Mouse (Mus musculus) urinary bladder, postnatal 10 days (tissue): ENCODE data around the gene Smox.

ENCODE experiments used
- DNase-seq: peaks from one replicate; pipeline ENCODE4 v3.0.0; 2022; ENCODE audit warnings: low spot score

Gene Smox

DNA sequence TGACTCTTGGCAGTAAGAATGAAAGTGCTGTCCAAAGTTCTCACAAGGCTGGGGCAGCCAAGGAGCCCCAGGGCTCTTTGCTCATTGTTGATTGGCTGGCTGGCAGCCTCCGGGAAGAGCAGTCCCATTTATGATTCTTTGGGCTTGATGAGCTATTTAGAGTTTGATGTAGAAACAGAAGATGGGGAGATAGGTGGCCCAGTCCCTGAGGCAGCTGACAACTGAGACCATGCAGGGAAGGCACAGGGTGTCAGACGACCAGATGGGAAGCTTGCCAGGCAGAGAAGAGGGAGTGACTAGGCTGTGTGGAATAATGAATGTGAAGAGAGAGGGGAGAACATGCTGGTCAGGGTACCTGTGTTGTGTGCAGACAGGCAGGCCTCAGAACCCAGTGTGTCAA is 22.2 kb downstream of the Smox start:
- DNase-seq = no peak

DNA sequence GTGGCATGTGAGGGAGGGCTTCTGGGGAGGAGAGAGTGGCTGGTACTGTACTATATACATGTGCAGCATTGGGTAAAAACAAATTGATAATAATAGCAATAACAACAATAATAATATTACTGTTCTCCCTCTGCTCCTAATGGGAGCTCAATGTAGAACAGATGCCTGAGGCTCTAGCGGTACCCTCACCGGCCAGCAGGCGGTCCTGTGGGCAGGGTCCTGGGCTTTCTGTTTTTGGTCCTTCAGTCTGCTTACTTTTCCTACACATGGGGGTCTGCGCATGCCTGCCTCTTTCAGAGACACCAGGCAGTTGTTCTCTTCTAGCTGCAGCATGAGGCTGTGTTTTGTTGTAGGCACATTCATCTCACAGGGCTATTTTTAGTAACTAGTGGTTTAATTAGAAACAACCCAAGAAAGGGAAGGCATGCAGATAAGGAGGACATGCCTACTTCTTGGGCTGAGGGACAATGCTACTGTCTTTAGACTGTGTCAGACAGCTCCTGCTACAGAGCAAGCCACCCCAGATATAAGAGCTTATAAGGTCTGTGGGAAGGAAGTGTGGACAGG is 22.8 kb downstream of the Smox start:
- no peak for DNase-seq

DNA sequence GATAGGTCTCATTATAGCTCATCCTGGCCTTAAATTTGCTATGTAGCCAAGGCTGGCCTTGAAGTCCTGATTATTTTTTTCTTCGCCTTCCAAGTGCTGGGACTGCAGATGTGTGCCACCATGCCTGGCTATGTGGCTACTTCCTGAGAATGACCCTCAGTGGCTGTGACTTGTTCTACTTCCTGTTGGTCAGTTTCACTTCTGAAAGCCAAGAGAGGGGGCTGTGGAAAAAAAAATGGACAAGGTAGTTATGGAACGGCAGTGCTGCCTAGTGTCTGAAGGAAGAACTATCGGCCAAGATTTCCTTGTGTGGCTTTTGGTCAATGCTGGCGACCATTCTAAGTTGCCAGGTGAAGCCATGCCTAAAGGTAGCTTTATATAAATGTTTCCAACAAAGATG is 26.3 kb downstream of the Smox start:
- no peak for DNase-seq

DNA sequence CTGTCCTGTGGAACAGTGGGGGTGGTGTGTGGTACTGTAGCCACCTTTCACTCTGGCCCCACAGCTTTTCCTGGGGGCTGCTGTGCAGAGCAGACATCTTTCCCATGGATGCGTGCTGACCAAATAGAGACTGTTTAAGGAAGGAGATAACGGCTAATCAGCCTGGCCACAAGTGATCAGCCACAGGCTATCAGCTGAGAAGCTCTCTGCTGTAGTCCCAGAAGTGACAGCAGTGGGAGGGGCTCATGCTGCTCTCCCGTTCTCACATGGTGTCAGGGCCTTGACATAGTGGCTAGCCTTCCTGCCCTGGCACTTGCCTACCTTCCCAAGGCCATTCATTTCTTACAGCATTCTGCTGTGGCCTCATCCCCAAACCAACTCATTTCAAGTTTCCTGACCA is 27.5 kb downstream of the Smox start:
- no peak for DNase-seq

DNA sequence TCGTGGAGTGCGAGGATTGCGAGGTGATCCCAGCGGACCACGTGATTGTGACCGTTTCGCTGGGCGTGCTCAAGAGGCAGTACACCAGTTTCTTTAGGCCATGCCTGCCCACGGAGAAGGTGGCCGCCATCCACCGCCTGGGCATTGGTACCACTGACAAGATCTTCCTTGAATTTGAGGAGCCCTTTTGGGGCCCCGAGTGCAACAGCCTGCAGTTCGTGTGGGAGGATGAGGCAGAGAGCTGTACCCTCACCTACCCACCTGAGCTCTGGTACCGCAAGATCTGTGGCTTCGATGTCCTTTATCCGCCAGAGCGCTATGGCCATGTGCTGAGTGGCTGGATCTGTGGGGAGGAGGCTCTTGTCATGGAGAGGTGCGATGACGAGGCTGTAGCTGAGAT is 29.4 kb downstream of the Smox start:
- no peak for DNase-seq

DNA sequence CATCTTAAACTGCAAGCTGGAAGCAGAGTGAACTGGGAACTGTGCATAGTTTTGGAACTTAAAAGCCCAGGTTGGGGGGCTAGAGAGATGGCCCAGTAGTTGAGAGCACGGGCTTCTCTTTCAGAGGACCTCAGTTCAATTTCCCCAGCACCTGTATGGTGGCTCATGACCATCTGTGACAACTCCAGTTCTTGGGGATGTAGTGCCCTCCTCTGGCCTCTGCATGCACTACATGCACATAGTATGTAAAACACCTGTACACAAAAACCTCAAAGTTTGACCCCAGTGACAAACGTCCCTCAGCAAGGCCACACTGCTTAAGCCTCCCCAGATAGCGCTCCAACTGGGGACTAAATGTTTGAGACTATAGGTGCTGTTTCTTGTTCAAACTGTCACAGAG is 35.8 kb downstream of the Smox start:
- no peak for DNase-seq

DNA sequence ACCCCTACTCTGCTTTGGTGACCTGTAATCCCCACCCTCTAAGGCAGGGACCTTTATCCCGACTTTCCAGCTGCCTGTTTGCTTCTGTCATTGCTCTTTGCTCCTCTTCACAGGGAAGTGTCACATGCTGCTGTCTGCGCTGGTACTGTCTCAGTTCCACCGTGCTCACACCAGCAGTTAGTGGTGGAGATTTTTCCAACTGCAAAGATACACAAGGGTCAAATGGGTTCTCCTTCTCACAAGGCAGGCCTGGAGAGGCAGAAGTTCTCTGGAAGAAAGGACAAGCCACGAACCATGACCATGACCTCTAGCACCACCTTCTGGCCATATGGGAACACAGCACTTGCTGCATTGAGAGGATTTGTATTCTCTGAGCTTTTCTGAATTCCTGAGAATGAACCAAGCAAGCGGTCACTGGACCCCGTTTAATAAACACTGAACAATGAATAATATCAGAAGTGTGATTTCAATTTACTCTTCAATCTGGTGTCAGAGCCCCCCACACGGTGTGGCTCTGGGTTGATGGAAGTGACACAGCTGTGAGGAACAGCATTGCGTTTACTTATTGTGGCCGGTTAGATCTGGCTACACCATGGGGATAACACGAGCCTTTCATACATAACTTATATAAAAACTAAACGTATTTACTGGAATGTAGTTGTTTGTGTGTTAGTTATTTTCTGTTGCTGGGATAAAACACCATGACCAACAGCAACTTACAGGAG is 38.8 kb downstream of the Smox start:
- no peak for DNase-seq

DNA sequence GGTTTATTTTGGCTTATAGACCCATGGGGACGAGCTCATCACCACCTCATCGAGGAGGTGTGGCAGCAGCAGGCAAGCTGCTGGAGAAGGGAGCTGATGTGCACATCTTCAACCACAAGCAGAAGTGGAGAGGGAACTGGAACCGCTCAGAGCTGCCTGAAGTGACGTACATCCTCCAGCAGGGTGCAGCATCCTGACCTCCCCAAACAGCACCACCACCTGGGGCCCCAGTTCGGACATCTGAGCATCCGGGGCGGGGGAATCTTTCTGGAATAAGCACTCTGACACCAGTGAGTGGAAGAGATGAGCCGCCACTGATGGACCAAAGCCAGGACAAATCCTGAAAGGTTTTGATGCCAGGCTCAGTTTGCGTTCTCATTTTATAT is 39.3 kb downstream of the Smox start:
- DNase-seq = no peak

DNA sequence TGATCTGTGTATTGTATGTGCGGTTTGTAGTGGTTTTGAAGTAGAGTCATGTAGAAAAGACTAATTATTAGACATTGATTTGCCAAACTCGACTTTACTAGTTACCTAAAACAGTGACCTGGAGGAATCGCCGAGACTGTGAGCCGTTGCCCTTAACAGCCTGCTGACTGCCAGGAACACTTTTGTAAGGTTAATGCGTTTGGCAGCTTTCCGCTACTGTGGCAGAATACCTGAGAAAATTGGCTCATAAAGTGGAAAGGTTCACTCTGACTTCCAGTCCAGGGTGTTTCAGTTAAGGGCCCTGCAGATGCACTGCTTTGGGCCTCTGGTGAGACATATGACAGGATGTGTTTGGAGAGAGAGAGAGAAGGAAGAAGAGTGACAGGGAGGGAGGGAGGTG is 40.0 kb downstream of the Smox start:
- DNase-seq = no peak

DNA sequence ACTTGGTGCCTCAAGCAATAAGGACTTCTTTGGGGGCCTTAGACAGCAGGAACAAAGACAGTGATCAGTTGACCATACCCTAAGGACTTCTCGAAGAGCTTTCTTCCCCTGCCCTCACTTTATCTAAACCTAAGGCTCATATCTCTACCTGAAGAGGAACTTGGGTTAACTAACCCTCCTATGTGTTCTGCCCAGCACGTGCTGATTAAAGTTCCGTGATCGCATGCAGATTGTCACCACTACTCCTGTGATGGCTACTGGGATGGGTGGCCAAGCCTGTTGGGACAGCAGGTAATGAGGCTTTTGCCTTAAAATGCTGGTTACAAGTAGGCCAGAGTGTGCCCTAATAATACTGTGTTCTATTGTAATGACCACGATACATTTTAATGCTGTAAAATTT is 43.9 kb downstream of the Smox start:
- DNase-seq = no peak

DNA sequence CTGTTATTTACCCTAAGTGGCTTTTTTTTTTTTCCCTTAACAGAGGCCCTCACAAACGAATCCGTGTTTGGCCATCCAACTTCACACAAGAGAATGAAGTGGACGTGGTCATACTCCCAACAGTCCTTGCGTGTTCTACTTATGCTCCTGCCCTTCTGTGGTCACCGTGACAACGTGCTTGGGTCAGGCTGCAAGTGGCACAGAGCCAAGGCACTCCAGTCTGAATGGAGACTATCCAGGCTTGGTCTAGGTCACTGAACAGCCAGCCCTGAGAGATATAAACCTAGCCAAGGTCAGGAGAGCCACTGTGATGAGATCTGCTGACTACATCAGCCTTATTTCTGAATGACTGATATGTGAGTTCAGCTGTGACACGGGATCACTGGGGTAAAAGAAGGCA is 47.0 kb downstream of the Smox start:
- DNase-seq = no peak

DNA sequence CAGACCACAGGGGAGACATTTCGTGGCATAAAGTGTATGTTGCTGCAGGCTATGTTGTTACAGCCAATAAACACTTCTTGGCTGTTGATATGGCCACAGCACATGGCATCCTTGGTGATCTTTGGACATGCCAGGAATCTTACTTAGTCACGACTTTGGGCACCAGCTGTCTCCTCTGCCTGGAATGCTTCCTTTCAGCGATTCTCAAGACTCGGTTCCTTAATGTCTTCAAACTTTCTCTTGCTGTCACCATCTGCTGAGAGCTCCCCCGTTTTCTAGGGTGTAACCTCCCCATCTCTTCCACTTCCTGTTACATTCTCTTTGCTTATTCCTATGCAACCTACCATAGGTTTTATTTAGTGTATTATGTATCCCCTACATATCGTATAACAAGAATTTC is 48.5 kb downstream of the Smox start:
- DNase-seq = no peak

DNA sequence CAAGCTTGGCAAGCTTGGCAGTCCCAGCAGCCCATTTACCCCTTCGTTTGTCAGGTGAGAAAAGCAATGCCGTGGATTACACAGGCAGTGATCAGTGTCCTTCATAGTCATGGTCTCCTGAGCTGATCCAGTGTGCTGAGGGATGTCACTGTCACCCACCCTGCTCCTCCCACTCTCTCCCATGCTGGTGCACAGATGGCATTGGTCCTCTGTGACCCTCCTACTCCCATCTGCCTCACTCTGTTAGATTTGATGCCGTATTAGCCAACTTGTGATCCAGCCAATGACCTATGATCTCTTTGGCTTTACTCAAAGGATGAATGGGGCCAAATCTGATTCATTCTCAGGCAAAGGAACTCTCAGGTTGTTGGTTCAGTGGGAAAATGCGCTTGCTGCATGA is 50.4 kb downstream of the Smox start:
- DNase-seq = no peak

DNA sequence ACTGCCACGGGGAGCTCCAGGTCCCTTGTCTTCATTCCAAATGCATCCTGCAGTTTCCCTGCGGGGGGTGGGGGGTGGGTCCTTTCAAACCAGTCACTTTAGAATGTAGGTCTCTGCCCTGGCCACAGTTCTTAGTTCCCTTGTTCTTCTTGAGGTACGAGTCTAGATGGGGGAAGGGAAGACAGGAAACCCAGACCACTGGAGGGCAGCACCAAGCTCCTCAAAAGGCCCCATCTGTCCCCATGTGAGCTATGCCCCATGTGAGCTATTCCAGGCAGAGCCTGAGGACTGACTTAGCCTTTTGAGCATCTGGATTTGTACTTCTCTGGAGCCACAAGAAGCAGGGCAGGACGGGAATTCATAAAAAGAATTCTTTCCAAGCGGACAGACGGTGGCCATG is 51.2 kb downstream of the Smox start:
- no peak for DNase-seq

DNA sequence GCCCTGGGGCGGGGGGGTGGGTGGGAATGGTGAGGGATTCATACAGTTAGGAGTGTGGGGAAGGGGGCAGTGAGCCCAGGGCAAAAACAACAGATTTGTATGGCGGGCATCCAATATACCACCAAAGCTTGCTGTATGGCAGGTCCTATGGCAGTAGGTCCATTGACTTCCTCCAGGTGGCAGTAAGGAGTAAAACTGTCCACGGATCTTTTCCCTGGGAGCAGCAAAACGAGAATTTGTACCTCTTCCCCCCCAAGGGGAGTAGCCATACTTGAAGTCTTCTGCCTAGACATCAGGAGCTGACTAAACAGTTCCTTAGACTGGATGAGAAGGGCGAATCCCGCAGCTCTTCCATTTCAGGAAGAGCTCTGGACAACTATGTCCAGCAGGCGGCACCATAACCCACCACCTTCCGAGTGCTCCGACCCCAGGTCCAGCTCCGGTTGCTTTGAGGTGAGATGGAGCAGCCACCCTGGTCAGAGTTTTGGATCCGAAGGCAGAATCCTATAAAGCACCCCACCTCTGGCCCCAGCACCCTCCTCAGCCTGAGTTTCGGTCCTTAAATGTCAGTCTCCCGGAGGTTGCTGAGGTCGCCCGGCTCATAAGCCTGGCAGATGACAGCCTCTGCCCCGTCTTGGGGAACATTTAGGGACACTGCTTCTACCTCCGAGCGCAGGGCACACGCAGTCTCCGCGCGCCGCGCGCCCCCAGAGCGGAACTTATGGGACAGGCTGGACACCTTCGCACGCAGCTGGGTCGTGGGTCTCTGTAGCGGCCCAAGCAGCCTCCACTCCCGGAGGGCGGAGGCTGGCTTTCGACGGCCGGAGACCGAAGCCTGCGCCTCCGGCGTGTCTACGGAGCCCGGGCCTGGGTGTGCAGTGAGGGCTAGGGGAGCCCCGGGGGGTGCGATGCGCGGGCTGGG is 54.4 kb downstream of the Smox start:
- DNase-seq = no peak

DNA sequence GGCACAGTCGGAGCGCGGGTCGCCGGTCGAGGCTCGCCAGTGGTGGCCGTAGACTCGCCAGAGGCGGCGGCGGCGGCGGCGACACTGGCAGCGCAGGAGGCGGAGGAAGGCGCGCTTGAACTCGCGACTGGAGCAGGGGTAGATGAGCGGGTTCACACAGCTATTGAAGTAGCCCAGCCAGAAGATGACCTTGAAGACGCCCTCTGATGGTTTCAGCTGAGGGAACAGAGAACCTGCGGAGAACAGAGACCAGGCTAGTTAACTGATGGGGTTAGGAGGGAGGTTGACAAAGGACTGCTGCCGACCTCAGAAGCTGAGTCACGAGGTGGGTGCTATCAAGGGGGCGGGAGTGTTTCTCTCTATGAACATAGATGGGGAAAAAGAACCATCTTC is 55.0 kb downstream of the Smox start:
- DNase-seq = no peak

DNA sequence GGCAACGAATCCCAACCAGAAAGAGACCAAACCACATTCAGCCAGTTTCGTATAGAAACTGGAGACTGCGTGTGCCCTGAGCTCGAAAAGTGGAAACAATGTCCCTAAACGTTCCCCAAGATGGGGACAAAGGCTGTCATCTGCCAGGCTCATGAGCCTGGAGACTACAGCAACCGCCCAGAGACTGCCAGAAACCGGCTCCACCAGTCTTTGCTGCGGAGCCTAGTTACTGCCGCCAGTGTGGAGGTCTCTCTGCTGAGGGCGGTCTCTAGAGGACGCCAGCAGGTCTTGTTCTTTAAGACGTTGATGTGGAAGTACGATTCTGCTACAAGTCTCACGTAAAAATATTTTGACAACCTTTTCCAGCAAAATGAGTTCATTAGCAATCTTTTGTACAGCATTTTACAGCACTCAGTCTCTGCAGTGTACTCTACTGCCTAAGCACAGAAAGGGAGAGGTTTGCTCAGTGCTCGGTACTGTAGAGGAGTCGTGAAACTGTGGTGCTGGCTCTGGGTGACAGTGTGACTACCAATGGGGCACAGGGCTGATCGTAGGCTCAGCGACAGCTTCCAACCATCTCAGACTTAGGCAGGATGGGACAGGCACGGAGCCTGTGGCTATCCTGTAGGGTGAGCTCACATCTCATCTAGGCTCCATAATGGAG is 55.6 kb downstream of the Smox start:
- no peak for DNase-seq

DNA sequence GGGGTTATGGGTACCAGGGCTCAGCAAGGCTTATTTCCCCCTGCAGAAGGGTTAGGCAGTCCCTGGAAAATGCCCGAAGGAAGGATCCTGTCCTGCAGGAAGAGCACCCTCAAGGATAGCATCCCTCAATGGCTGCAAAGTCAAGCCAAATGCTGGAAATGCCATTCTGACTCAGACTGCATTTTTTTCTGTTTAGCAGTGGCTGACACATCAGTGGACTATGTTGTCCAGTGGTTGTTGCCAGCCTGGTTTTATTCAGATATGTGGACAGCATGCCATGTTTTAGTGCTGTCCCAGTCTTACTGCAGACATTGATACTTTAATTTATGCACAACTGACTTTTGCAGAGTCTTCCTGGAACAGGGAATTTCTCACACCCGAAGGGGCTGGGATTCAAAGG is 57.0 kb downstream of the Smox start:
- DNase-seq = no peak

DNA sequence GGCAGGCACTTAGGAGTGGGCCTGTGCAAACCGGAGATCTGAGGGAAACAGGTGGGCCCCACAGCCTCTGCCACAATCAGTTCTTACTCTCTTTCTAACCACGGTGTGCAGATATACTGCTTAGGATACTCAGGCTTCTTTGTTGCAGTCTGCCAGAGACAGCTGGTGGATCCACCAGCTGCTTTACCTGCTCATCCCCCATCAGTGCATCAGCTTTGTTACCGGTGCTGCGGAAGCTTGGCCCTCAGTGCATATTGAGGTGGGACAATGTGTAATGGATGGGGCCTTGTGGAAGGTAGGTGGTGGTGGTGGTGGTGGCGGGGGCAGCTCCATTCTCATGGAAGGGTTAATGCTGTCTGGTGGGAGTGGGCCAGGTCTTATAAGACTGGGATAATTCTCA is 57.8 kb downstream of the Smox start:
- DNase-seq = no peak

DNA sequence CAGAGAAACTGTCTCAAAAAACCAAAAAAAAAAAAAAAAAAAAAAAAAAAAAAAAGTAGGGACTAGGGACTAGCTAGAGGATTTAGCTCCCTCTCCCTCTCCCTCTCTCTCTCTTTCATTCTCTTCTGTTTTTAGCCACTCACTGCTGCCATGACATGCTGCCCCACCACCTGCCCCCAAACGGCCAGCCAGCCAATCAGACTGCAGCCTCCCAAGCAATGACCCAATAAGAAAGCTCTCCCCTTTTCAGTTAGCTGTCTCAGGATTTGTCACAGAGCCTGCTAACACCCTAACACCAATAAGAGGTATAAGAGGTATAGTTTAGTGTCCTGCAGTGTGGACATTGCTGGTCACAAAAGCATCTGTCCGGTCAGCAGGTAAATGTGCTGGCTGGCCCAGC is 59.2 kb downstream of the Smox start:
- no peak for DNase-seq

DNA sequence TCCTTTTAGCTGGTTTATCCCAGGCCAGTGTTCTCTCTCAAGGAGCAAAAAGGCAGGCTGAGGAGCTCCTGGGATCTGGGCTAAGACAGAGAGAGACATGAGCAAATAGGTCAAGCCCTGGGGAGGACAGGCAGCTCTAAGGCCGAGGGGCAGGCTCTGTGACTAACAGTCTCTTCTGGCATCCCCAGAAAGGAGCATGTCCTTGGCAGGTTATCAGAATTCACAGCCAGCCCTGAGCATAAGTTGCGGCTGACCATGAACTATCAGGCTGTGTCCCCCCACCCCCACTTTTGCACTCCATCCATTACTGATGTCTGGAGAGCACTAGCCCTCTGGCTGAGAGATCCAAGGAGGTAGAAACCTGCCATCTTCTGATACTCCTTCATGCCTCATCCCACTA is 59.6 kb downstream of the Smox start:
- no peak for DNase-seq

DNA sequence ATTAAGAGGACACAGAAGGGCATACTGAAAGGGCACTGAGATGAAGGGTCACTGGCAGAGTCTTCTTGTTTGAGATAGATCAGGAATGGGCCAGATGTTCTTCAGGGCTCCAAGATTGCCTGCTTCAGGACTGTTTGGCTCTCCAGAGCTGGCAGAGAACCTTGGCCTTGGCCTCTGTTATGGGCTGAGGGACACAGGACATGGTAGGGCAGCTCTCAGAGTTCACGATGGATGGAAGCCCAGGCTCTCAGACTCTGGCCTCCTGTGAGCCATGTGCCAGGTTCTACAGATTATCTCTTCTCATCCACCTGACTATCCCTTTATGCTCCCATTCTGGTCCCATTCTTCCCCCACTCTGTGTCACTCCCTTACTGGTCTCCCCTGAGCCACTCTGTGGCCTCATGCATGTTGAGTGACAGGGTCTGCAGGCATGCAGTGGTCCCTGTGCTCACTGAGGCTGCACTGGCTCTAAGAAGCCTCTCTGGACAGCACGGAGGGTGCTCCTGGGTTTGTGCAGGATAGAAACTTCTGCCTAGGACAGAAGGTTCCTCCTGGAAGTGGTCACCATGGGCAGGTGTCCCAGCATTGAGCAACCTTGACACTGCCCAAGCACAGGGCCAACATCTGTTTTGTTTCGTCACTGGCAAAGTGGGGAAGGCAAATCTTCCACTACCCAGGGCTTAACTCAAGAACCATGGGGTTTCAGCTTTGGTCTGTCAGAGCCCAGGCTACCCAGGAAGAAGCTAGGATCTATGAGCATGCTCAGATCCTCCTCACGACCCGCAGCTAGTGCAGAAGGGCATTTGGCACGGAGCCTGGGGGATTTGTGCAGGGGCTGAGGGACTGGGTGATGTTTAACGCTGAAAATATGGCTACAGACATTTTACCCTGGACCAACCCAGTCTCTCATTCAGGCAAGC is 60.7 kb downstream of the Smox start:
- no peak for DNase-seq
